Mouse (Mus musculus): Measurements from ENCODE around the gene Olfr655. TPM values are rescaled to one million over a fixed set of nuclear protein-coding genes. Genes with fewer than 3 reads are reported as not detected.

Olfr655 gene
- polyA plus RNA-seq (2015; fragmentation: Nextera tagmentation; extraction: Ambion mirVana) = not detected in 2 replicates

GRCm38 (mm10) chr7:104601679-104602078, at the start of gene Olfr655:
Gene Olfr655 (minus strand): TSS chr7:104601779.
- 79% methylated on average over 2 of the region's 2 CpGs for WGBS
- H3K27ac ChIP-seq (ENCODE audit: low read length) = no peak within 1 kb of the TSS
- no peaks in the 10 kb centered on the region for H3K4me1 ChIP-seq (ENCODE audit: control insufficient read depth, insufficient read depth, low read length)
- no peak within 1 kb of the TSS for H3K4me2 ChIP-seq (ENCODE audit: low read depth, low read length)
- H3K9me3 ChIP-seq (replicated peaks; ENCODE audit: control insufficient read depth, low read length) = no peaks in the 10 kb centered on the region
- H3K36me3 ChIP-seq (ENCODE audit: control insufficient read depth, insufficient read depth, low read length) = no peaks in the 10 kb centered on the region
- H3K4me3 ChIP-seq (replicated peaks; ENCODE audit: low read length) = no peak within 1 kb of the TSS
- H3K27me3 ChIP-seq (ENCODE audit: control insufficient read depth, insufficient read depth, low read length) = no peaks in the 10 kb centered on the region
- no peak within 1 kb of the TSS for H3K9ac ChIP-seq (ENCODE audit: low read length)
- no peak for ATAC-seq (ENCODE audit: insufficient read depth, low FRiP score)

- Histone ChIP-seq H3K27me3 (ENCODE audit: control insufficient read depth, insufficient read depth, low read length) (no peaks in the 10 kb centered on the region), H3K4me3 (replicated peaks; ENCODE audit: low read length) (peak within 1 kb of the TSS; percentile 24; the same call in 1 of the 2 replicates), H3K9ac (ENCODE audit: low read length) (no peak within 1 kb of the TSS), H3K36me3 (ENCODE audit: control insufficient read depth, insufficient read depth, low read length) (no peaks in the 10 kb centered on the region), H3K27ac (ENCODE audit: low read length) (no peak within 1 kb of the TSS), H3K4me1 (ENCODE audit: control insufficient read depth, insufficient read depth, low read length) (no peaks in the 10 kb centered on the region), H3K9me3 (replicated peaks; ENCODE audit: control insufficient read depth, low read length) (no peaks in the 10 kb centered on the region), H3K4me2 (ENCODE audit: low read depth, low read length) (peak within 1 kb of the TSS; percentile 49)
- 22% methylated on average over 22 of the region's 22 CpGs for WGBS
- peak; percentile 68; the same call in 1 of the 2 replicates for ATAC-seq (ENCODE audit: insufficient read depth, low FRiP score)
Measured at GRCm38 (mm10) chr7:104646841-104647482, 45.4 kb upstream of the Olfr655 start, which contains the start of gene Olfr658. Gene Olfr658 (minus strand): TSS chr7:104647305.

- no peak for ATAC-seq (ENCODE audit: insufficient read depth, low FRiP score)
- no peak within 1 kb of the TSS for H3K27ac ChIP-seq (ENCODE audit: low read length)
- no peaks in the 10 kb centered on the region for H3K4me1 ChIP-seq (ENCODE audit: control insufficient read depth, insufficient read depth, low read length)
Measured at GRCm38 (mm10) chr7:104624494-104624893, 22.9 kb upstream of the Olfr655 start, which contains the start of gene Olfr657. Gene Olfr657 (plus strand): TSS chr7:104624794.

GRCm38 (mm10) chr7:104613655-104614054, 12.1 kb upstream of the Olfr655 start, which contains the start of gene Olfr656:
Gene Olfr656 (plus strand): TSS chr7:104613955.
- 76% methylated on average over 4 of the region's 4 CpGs for WGBS

More at GRCm38 (mm10) chr7:104624494-104624893, 22.9 kb upstream of the Olfr655 start, which contains the start of gene Olfr657:
- H3K36me3 ChIP-seq (ENCODE audit: control insufficient read depth, insufficient read depth, low read length) = no peaks in the 10 kb centered on the region
- H3K9ac ChIP-seq (ENCODE audit: low read length) = no peak within 1 kb of the TSS
- no peaks in the 10 kb centered on the region for H3K27me3 ChIP-seq (ENCODE audit: control insufficient read depth, insufficient read depth, low read length)
- no peaks in the 10 kb centered on the region for H3K9me3 ChIP-seq (replicated peaks; ENCODE audit: control insufficient read depth, low read length)
- no peak within 1 kb of the TSS for H3K4me2 ChIP-seq (ENCODE audit: low read depth, low read length)
- no peak within 1 kb of the TSS for H3K4me3 ChIP-seq (replicated peaks; ENCODE audit: low read length)

GRCm38 (mm10) chr7:104604727-104605126, 3.1 kb upstream of the Olfr655 start:
- H3K27ac ChIP-seq (ENCODE audit: low read length) = no peak overlapping the region
- no peaks in the 10 kb centered on the region for H3K9me3 ChIP-seq (replicated peaks; ENCODE audit: control insufficient read depth, low read length)
- no peak overlapping the region for H3K4me3 ChIP-seq (replicated peaks; ENCODE audit: low read length)
- H3K4me1 ChIP-seq (ENCODE audit: control insufficient read depth, insufficient read depth, low read length) = no peaks in the 10 kb centered on the region
- no peaks in the 10 kb centered on the region for H3K27me3 ChIP-seq (ENCODE audit: control insufficient read depth, insufficient read depth, low read length)
- H3K36me3 ChIP-seq (ENCODE audit: control insufficient read depth, insufficient read depth, low read length) = no peaks in the 10 kb centered on the region
- no peak overlapping the region for H3K4me2 ChIP-seq (ENCODE audit: low read depth, low read length)
- no peak overlapping the region for H3K9ac ChIP-seq (ENCODE audit: low read length)
- no peak for ATAC-seq (ENCODE audit: insufficient read depth, low FRiP score)

More at GRCm38 (mm10) chr7:104613655-104614054, 12.1 kb upstream of the Olfr655 start, which contains the start of gene Olfr656:
- Histone ChIP-seq H3K9ac (ENCODE audit: low read length) (no peak within 1 kb of the TSS), H3K9me3 (replicated peaks; ENCODE audit: control insufficient read depth, low read length) (no peaks in the 10 kb centered on the region), H3K4me3 (replicated peaks; ENCODE audit: low read length) (no peak within 1 kb of the TSS), H3K27me3 (ENCODE audit: control insufficient read depth, insufficient read depth, low read length) (no peaks in the 10 kb centered on the region), H3K36me3 (ENCODE audit: control insufficient read depth, insufficient read depth, low read length) (no peaks in the 10 kb centered on the region), H3K4me2 (ENCODE audit: low read depth, low read length) (no peak within 1 kb of the TSS), H3K27ac (ENCODE audit: low read length) (no peak within 1 kb of the TSS), H3K4me1 (ENCODE audit: control insufficient read depth, insufficient read depth, low read length) (no peaks in the 10 kb centered on the region)
- ATAC-seq (ENCODE audit: insufficient read depth, low FRiP score) = no peak

GRCm38 (mm10) chr7:104603173-104603572, 1.6 kb upstream of the Olfr655 start:
- WGBS = 4% methylated on average over 3 of the region's 3 CpGs
- Histone ChIP-seq H3K4me1 (ENCODE audit: control insufficient read depth, insufficient read depth, low read length) (no peaks in the 10 kb centered on the region), H3K9ac (ENCODE audit: low read length) (no peak overlapping the region), H3K27me3 (ENCODE audit: control insufficient read depth, insufficient read depth, low read length) (no peaks in the 10 kb centered on the region), H3K4me3 (replicated peaks; ENCODE audit: low read length) (no peak overlapping the region), H3K27ac (ENCODE audit: low read length) (no peak overlapping the region), H3K36me3 (ENCODE audit: control insufficient read depth, insufficient read depth, low read length) (no peaks in the 10 kb centered on the region), H3K4me2 (ENCODE audit: low read depth, low read length) (no peak overlapping the region), H3K9me3 (replicated peaks; ENCODE audit: control insufficient read depth, low read length) (no peaks in the 10 kb centered on the region)
- no peak for ATAC-seq (ENCODE audit: insufficient read depth, low FRiP score)

GRCm38 (mm10) chr7:104588274-104588673, 13.3 kb downstream of the Olfr655 start:
- no peaks in the 10 kb centered on the region for H3K27me3 ChIP-seq (ENCODE audit: control insufficient read depth, insufficient read depth, low read length)
- H3K9me3 ChIP-seq (replicated peaks; ENCODE audit: control insufficient read depth, low read length) = no peaks in the 10 kb centered on the region
- no peak for ATAC-seq (ENCODE audit: insufficient read depth, low FRiP score)
- H3K4me2 ChIP-seq (ENCODE audit: low read depth, low read length) = no peak overlapping the region
- no peaks in the 10 kb centered on the region for H3K4me1 ChIP-seq (ENCODE audit: control insufficient read depth, insufficient read depth, low read length)
- H3K36me3 ChIP-seq (ENCODE audit: control insufficient read depth, insufficient read depth, low read length) = no peaks in the 10 kb centered on the region
- H3K9ac ChIP-seq (ENCODE audit: low read length) = no peak overlapping the region
- H3K27ac ChIP-seq (ENCODE audit: low read length) = no peak overlapping the region
- 77% methylated on average over 5 of the region's 5 CpGs for WGBS
- H3K4me3 ChIP-seq (replicated peaks; ENCODE audit: low read length) = no peak overlapping the region

GRCm38 (mm10) chr7:104586725-104587124, 14.9 kb downstream of the Olfr655 start, which contains the start of gene Olfr654:
Gene Olfr654 (plus strand): TSS chr7:104587025.
- H3K9ac ChIP-seq (ENCODE audit: low read length) = no peak within 1 kb of the TSS
- H3K4me3 ChIP-seq (replicated peaks; ENCODE audit: low read length) = no peak within 1 kb of the TSS
- H3K9me3 ChIP-seq (replicated peaks; ENCODE audit: control insufficient read depth, low read length) = no peaks in the 10 kb centered on the region
- 67% methylated on average over 4 of the region's 4 CpGs for WGBS
- no peak for ATAC-seq (ENCODE audit: insufficient read depth, low FRiP score)
- no peaks in the 10 kb centered on the region for H3K4me1 ChIP-seq (ENCODE audit: control insufficient read depth, insufficient read depth, low read length)
- H3K36me3 ChIP-seq (ENCODE audit: control insufficient read depth, insufficient read depth, low read length) = no peaks in the 10 kb centered on the region
- no peaks in the 10 kb centered on the region for H3K27me3 ChIP-seq (ENCODE audit: control insufficient read depth, insufficient read depth, low read length)
- H3K4me2 ChIP-seq (ENCODE audit: low read depth, low read length) = no peak within 1 kb of the TSS
- H3K27ac ChIP-seq (ENCODE audit: low read length) = no peak within 1 kb of the TSS

- H3K9ac ChIP-seq (ENCODE audit: low read length) = no peak overlapping the region
- WGBS = 77% methylated on average over 4 of the region's 4 CpGs
- no peak overlapping the region for H3K27ac ChIP-seq (ENCODE audit: low read length)
- no peaks in the 10 kb centered on the region for H3K27me3 ChIP-seq (ENCODE audit: control insufficient read depth, insufficient read depth, low read length)
- no peak for ATAC-seq (ENCODE audit: insufficient read depth, low FRiP score)
- H3K4me1 ChIP-seq (ENCODE audit: control insufficient read depth, insufficient read depth, low read length) = no peaks in the 10 kb centered on the region
- no peak overlapping the region for H3K4me2 ChIP-seq (ENCODE audit: low read depth, low read length)
- H3K4me3 ChIP-seq (replicated peaks; ENCODE audit: low read length) = no peak overlapping the region
- H3K9me3 ChIP-seq (replicated peaks; ENCODE audit: control insufficient read depth, low read length) = no peaks in the 10 kb centered on the region
- H3K36me3 ChIP-seq (ENCODE audit: control insufficient read depth, insufficient read depth, low read length) = no peaks in the 10 kb centered on the region
Measured at GRCm38 (mm10) chr7:104581429-104581828, 20.1 kb downstream of the Olfr655 start.

Measured in stomach, embryonic 16.5 days (tissue).